Mouse (Mus musculus): ENCODE measurements at regions not wholly inside any gene's neighbourhood (a gene's known extent, or its start where the extent isn't known, plus 50 kb on each side); places are given as distances from the start of the nearest gene placed in this dataset.

DNA sequence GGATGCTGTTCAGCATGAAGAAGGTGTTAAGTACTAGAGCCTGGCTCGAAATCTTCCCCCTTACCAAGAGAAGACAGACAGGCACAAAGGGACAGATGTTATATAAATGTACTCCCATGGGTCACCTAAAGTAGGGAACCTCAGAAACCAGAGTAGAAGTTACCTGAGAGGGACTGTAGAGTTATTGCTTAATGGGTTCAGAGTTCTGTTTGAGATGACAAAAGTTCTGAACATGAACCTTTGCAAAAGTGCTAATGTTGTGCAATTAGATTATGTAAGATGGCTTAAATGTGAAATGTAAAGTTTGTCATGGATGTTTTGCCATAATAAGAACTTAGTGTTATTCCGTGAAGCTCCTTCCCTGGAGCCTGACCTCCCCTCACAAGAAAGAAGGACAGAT is 81.5 kb upstream of the Helt start:
- Histone ChIP-seq H3K36me3 (ENCODE audit: control insufficient read depth, insufficient read depth, low read length) (no peaks in the 10 kb centered on the region), H3K9ac (ENCODE audit: low read length) (no peak overlapping the region), H3K4me2 (replicated peaks; ENCODE audit: low read depth) (no peak overlapping the region), H3K4me3 (ENCODE audit: low read depth, low read length) (no peak overlapping the region), H3K4me1 (replicated peaks; ENCODE audit: control insufficient read depth, insufficient read depth) (no peaks in the 10 kb centered on the region), H3K9me3 (ENCODE audit: control insufficient read depth, low read length) (no peaks in the 10 kb centered on the region), H3K27ac (replicated peaks) (no peak overlapping the region), H3K27me3 (ENCODE audit: control insufficient read depth, insufficient read depth, low read length) (no peaks in the 10 kb centered on the region)
- TF ChIP-seq CTCF (IDR thresholded peaks at IDR 0.05; ENCODE audit: low read depth): no peak
- ATAC-seq (ENCODE audit: low FRiP score, low TSS enrichment) (no peak), DNase-seq (ENCODE audit: low spot score) (no peak)
- 80% methylated on average over 2 of the region's 2 CpGs for WGBS

DNA sequence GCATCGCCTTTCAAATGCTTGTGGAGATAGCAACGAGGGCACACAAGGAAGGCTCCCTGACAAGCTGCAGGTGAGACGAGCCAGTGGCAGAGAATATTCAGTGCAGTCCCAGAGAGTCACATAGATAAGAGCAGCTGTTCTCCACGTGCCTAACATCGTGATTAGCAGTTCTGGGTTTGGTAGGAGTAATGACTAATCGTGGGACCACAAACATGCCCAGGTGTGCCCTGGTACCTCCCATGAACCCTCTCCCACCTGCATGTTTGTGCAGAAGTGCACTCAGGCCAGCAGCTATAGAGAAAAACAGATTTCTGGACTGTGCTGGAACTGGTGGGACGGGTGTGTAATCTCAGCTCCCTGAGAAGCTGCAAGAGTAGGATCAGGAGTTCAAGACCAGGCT is 85.9 kb upstream of the Acsl1 start:
- Histone ChIP-seq H3K9ac (ENCODE audit: low read length) (no peak overlapping the region), H3K27me3 (ENCODE audit: control insufficient read depth, insufficient read depth, low read length) (no peaks in the 10 kb centered on the region), H3K4me2 (replicated peaks; ENCODE audit: low read depth) (no peak overlapping the region), H3K27ac (replicated peaks) (no peak overlapping the region), H3K4me1 (replicated peaks; ENCODE audit: control insufficient read depth, insufficient read depth) (no peaks in the 10 kb centered on the region), H3K4me3 (ENCODE audit: low read depth, low read length) (no peak overlapping the region), H3K36me3 (ENCODE audit: control insufficient read depth, insufficient read depth, low read length) (no peaks in the 10 kb centered on the region), H3K9me3 (ENCODE audit: control insufficient read depth, low read length) (no peaks in the 10 kb centered on the region)
- WGBS: 55% methylated on average over 7 of the region's 7 CpGs
- no peak for TF ChIP-seq EP300 (optimal IDR thresholded peaks at IDR 0.05)
- no peak for TF ChIP-seq CTCF (IDR thresholded peaks at IDR 0.05; ENCODE audit: low read depth)
- ATAC-seq (ENCODE audit: low FRiP score, low TSS enrichment): peak; percentile 86
- peak; percentile 41 for DNase-seq (ENCODE audit: low spot score)

DNA sequence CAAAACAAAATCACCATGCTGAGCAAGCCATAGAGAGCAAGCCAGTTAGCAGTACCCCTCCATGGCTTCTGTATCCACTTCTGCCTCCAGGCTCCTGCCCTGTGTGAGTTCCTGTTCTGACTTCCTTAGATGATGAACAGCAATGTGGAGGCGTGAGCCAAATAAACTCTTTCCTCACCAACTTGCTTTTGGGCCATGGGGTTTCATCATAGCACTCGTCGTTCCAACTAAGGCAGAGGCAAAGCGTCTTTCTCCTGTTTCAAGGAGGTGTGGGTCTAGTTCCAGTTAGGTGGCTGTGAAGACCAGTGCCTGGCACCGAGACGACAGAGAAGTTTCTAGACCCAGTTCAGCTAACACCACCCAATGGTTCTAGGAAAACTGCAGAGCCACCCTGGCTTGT is 85.0 kb upstream of the Acsl1 start:
- no peaks in the 10 kb centered on the region for H3K27me3 ChIP-seq (ENCODE audit: control insufficient read depth, insufficient read depth, low read length)
- H3K27ac ChIP-seq (replicated peaks): no peak overlapping the region
- H3K9ac ChIP-seq (ENCODE audit: low read length): no peak overlapping the region
- ATAC-seq (ENCODE audit: low FRiP score, low TSS enrichment) (no peak), DNase-seq (ENCODE audit: low spot score) (no peak)
- WGBS: 91% methylated on average over 6 of the region's 6 CpGs
- TF ChIP-seq EP300 (optimal IDR thresholded peaks at IDR 0.05) (no peak), CTCF (IDR thresholded peaks at IDR 0.05; ENCODE audit: low read depth) (no peak)
- no peaks in the 10 kb centered on the region for H3K4me1 ChIP-seq (replicated peaks; ENCODE audit: control insufficient read depth, insufficient read depth)
- no peaks in the 10 kb centered on the region for H3K9me3 ChIP-seq (ENCODE audit: control insufficient read depth, low read length)
- no peak overlapping the region for H3K4me3 ChIP-seq (ENCODE audit: low read depth, low read length)
- H3K4me2 ChIP-seq (replicated peaks; ENCODE audit: low read depth): no peak overlapping the region
- H3K36me3 ChIP-seq (ENCODE audit: control insufficient read depth, insufficient read depth, low read length): no peaks in the 10 kb centered on the region

GRCm38 (mm10) chr8:46386553-46386952 is 84.3 kb upstream of the Acsl1 start:
- H3K27me3 ChIP-seq (ENCODE audit: control insufficient read depth, insufficient read depth, low read length): no peaks in the 10 kb centered on the region
- H3K4me2 ChIP-seq (replicated peaks; ENCODE audit: low read depth): no peak overlapping the region
- TF ChIP-seq CTCF (IDR thresholded peaks at IDR 0.05; ENCODE audit: low read depth) (no peak), EP300 (optimal IDR thresholded peaks at IDR 0.05) (no peak)
- DNase-seq (ENCODE audit: low spot score) (no peak), ATAC-seq (ENCODE audit: low FRiP score, low TSS enrichment) (no peak)
- H3K9ac ChIP-seq (ENCODE audit: low read length): no peak overlapping the region
- H3K4me1 ChIP-seq (replicated peaks; ENCODE audit: control insufficient read depth, insufficient read depth): no peaks in the 10 kb centered on the region
- H3K4me3 ChIP-seq (ENCODE audit: low read depth, low read length): no peak overlapping the region
- H3K36me3 ChIP-seq (ENCODE audit: control insufficient read depth, insufficient read depth, low read length): no peaks in the 10 kb centered on the region
- no peak overlapping the region for H3K27ac ChIP-seq (replicated peaks)
- 80% methylated on average over 4 of the region's 4 CpGs for WGBS
- no peaks in the 10 kb centered on the region for H3K9me3 ChIP-seq (ENCODE audit: control insufficient read depth, low read length)

- Histone ChIP-seq H3K4me3 (ENCODE audit: low read depth, low read length) (no peak overlapping the region), H3K27me3 (ENCODE audit: control insufficient read depth, insufficient read depth, low read length) (no peaks in the 10 kb centered on the region), H3K27ac (replicated peaks) (no peak overlapping the region), H3K4me1 (replicated peaks; ENCODE audit: control insufficient read depth, insufficient read depth) (no peaks in the 10 kb centered on the region), H3K9me3 (ENCODE audit: control insufficient read depth, low read length) (no peaks in the 10 kb centered on the region), H3K4me2 (replicated peaks; ENCODE audit: low read depth) (no peak overlapping the region), H3K36me3 (ENCODE audit: control insufficient read depth, insufficient read depth, low read length) (no peaks in the 10 kb centered on the region), H3K9ac (ENCODE audit: low read length) (no peak overlapping the region)
- DNase-seq (ENCODE audit: low spot score) (no peak), ATAC-seq (ENCODE audit: low FRiP score, low TSS enrichment) (no peak)
- WGBS: 79% methylated on average over 5 of the region's 5 CpGs
- TF ChIP-seq CTCF (IDR thresholded peaks at IDR 0.05; ENCODE audit: low read depth) (no peak), EP300 (optimal IDR thresholded peaks at IDR 0.05) (no peak)
These were observed 83.8 kb upstream of the Acsl1 start for GRCm38 (mm10) chr8:46387037-46387436.

DNA sequence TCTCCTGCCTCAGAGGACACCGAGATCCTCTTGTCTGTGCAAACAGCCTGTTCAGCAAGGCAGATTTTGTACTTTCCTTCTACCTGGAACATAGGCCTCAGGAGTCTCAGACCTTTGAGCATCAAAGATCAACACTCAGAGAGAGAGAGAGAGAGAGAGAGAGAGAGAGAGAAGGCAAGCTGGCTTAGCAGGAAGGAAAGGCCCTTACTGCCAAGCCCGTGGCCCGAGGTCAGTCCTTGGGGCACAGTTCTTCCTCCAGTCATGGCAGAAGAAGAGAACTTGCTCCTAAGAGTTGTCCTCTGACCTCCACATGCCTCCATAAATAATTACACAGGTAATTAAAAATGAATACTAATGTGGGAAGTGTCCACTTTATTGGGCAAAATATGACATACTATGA is 82.4 kb upstream of the Acsl1 start:
- Histone ChIP-seq H3K36me3 (ENCODE audit: control insufficient read depth, insufficient read depth, low read length) (no peaks in the 10 kb centered on the region), H3K9me3 (ENCODE audit: control insufficient read depth, low read length) (no peaks in the 10 kb centered on the region), H3K4me1 (replicated peaks; ENCODE audit: control insufficient read depth, insufficient read depth) (no peaks in the 10 kb centered on the region), H3K9ac (ENCODE audit: low read length) (no peak overlapping the region), H3K27me3 (ENCODE audit: control insufficient read depth, insufficient read depth, low read length) (no peaks in the 10 kb centered on the region), H3K4me3 (ENCODE audit: low read depth, low read length) (no peak overlapping the region), H3K4me2 (replicated peaks; ENCODE audit: low read depth) (no peak overlapping the region), H3K27ac (replicated peaks) (no peak overlapping the region)
- ATAC-seq (ENCODE audit: low FRiP score, low TSS enrichment) (no peak), DNase-seq (ENCODE audit: low spot score) (no peak)
- WGBS: 81% methylated on average over 3 of the region's 3 CpGs
- TF ChIP-seq CTCF (IDR thresholded peaks at IDR 0.05; ENCODE audit: low read depth): no peak

Measured in stomach, postnatal 0 days (tissue).